Mouse (Mus musculus): ENCODE data around the gene Tssk6. TPM values are rescaled to one million over a fixed set of nuclear protein-coding genes. Genes with fewer than 3 reads are reported as not detected.

Gene Tssk6
- polyA plus RNA-seq, 1 experiment from 2014 or later: 1.6 TPM

DNA sequence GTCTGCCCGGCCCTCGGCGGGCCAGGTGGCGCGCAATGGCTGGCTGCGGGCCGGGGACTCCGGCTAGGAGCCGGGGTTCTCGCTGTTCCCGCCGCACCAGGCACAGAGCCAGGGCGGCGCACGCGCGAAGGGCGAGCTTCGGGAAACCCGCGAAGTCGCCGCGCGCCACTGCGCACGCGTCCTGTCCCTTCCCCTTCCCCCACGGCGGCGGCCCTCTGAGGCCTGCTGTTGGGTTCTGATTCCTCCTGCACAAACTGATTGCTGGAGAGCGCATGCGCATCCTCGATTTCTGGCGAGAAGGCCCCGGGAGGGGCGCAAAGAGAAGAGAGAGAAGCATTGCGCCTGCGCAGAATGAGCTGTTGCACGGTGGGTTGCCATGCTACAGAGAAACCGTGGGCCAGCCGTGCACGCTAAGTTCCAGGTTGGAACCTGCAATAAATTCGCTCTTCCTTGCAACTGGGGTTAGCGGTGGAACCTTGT, 1.1 kb downstream of the Tssk6 start:
- Histone ChIP-seq H3K4me1 (ENCODE audit: control insufficient read depth, low read depth, low read length) (peaks cover 37% of the 10 kb centered on the region), H3K4me3 (ENCODE audit: low read depth, low read length) (peak overlapping the region; percentile 87), H3K9me3 (replicated peaks; ENCODE audit: control insufficient read depth, low read length) (no peaks in the 10 kb centered on the region), H3K27me3 (ENCODE audit: control insufficient read depth, insufficient read depth, low read depth, low read length) (no peaks in the 10 kb centered on the region), H3K27ac (ENCODE audit: low read length) (peak overlapping the region; percentile 97), H3K9ac (ENCODE audit: low read depth, low read length) (peak overlapping the region; percentile 90), H3K36me3 (ENCODE audit: control insufficient read depth, insufficient read depth) (peaks cover 3% of the 10 kb centered on the region), H3K4me2 (ENCODE audit: low read depth, low read length) (peak overlapping the region; percentile 100)
- WGBS (ENCODE audit: insufficient replicate concordance): under 1% methylated on average over 43 of the region's 45 CpGs
- peak; percentile 85 for ATAC-seq (ENCODE audit: low read depth)

DNA sequence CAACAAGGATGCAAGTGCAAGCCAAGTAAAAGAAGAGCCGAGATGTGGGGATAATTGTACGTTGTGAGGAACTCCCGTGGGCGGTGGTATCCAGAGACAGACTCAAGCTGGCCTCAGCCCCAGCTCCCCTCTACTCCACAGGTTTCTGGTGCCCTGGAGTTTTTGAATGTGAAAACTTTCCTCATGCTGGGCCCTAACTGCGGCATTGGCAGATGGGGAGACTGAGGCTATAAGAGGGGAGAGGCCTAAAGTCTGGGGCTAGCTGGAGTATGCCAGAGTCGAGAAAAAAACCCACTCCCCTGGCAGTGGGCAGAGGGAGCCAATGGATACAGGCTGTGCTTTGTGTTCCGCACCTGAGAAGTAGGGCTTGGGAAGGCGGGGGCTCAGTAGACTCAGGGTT, 2.1 kb downstream of the Tssk6 start:
- Histone ChIP-seq H3K27me3 (ENCODE audit: control insufficient read depth, insufficient read depth, low read depth, low read length) (no peaks in the 10 kb centered on the region), H3K27ac (ENCODE audit: low read length) (no peak overlapping the region), H3K4me1 (ENCODE audit: control insufficient read depth, low read depth, low read length) (peaks cover 35% of the 10 kb centered on the region), H3K4me3 (ENCODE audit: low read depth, low read length) (no peak overlapping the region), H3K36me3 (ENCODE audit: control insufficient read depth, insufficient read depth) (peaks cover 9% of the 10 kb centered on the region), H3K9ac (ENCODE audit: low read depth, low read length) (no peak overlapping the region), H3K9me3 (replicated peaks; ENCODE audit: control insufficient read depth, low read length) (no peaks in the 10 kb centered on the region), H3K4me2 (ENCODE audit: low read depth, low read length) (peak overlapping the region; percentile 100; the same call in 1 of the 2 replicates)
- WGBS (ENCODE audit: insufficient replicate concordance): 74% methylated on average over 8 of the region's 8 CpGs
- no peak for ATAC-seq (ENCODE audit: low read depth)

GRCm38 (mm10) chr8:69906260-69906659, 4.3 kb downstream of the Tssk6 start:
- no peak overlapping the region for H3K9ac ChIP-seq (ENCODE audit: low read depth, low read length)
- H3K4me1 ChIP-seq (ENCODE audit: control insufficient read depth, low read depth, low read length): peaks cover 20% of the 10 kb centered on the region
- no peaks in the 10 kb centered on the region for H3K9me3 ChIP-seq (replicated peaks; ENCODE audit: control insufficient read depth, low read length)
- 83% methylated on average over 2 of the region's 2 CpGs for WGBS (ENCODE audit: insufficient replicate concordance)
- peaks cover 20% of the 10 kb centered on the region for H3K36me3 ChIP-seq (ENCODE audit: control insufficient read depth, insufficient read depth)
- H3K4me3 ChIP-seq (ENCODE audit: low read depth, low read length): no peak overlapping the region
- H3K27me3 ChIP-seq (ENCODE audit: control insufficient read depth, insufficient read depth, low read depth, low read length): no peaks in the 10 kb centered on the region
- no peak for ATAC-seq (ENCODE audit: low read depth)
- no peak overlapping the region for H3K27ac ChIP-seq (ENCODE audit: low read length)
- no peak overlapping the region for H3K4me2 ChIP-seq (ENCODE audit: low read depth, low read length)

- Histone ChIP-seq H3K4me3 (ENCODE audit: low read depth, low read length) (no peak overlapping the region), H3K9ac (ENCODE audit: low read depth, low read length) (no peak overlapping the region), H3K36me3 (ENCODE audit: control insufficient read depth, insufficient read depth) (peaks cover 26% of the 10 kb centered on the region), H3K27ac (ENCODE audit: low read length) (no peak overlapping the region), H3K27me3 (ENCODE audit: control insufficient read depth, insufficient read depth, low read depth, low read length) (no peaks in the 10 kb centered on the region), H3K4me2 (ENCODE audit: low read depth, low read length) (no peak overlapping the region), H3K9me3 (replicated peaks; ENCODE audit: control insufficient read depth, low read length) (no peaks in the 10 kb centered on the region), H3K4me1 (ENCODE audit: control insufficient read depth, low read depth, low read length) (peaks cover 15% of the 10 kb centered on the region)
- WGBS (ENCODE audit: insufficient replicate concordance): 72% methylated on average over 2 of the region's 2 CpGs
- no peak for ATAC-seq (ENCODE audit: low read depth)
These were observed 5.1 kb downstream of the Tssk6 start for GRCm38 (mm10) chr8:69907106-69907505.

DNA sequence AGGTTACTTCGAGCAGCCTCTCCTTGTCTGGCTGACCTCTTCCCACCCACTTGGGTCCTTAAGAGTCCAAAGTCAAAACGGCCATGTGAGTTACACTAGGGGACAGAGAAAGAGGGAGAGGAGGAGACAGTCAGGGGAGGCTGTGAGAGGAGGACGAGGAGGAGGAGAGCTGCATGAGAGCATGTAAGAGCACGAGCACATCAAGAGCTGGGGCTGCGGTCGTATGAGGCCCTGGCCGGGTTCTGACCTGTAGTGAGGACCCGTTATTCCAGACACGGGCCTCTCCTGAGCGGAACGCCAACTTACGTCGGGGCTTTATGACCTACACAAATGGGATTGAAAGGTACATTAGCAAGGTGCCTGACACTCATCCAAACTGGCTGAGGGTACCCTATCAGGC, 9.9 kb downstream of the Tssk6 start:
- H3K9me3 ChIP-seq (replicated peaks; ENCODE audit: control insufficient read depth, low read length): no peaks in the 10 kb centered on the region
- no peak for ATAC-seq (ENCODE audit: low read depth)
- H3K4me1 ChIP-seq (ENCODE audit: control insufficient read depth, low read depth, low read length): no peaks in the 10 kb centered on the region
- WGBS (ENCODE audit: insufficient replicate concordance): 86% methylated on average over 13 of the region's 13 CpGs
- H3K9ac ChIP-seq (ENCODE audit: low read depth, low read length): no peak overlapping the region
- peaks cover 63% of the 10 kb centered on the region for H3K36me3 ChIP-seq (ENCODE audit: control insufficient read depth, insufficient read depth)
- H3K4me3 ChIP-seq (ENCODE audit: low read depth, low read length): no peak overlapping the region
- H3K27ac ChIP-seq (ENCODE audit: low read length): no peak overlapping the region
- H3K4me2 ChIP-seq (ENCODE audit: low read depth, low read length): no peak overlapping the region
- no peaks in the 10 kb centered on the region for H3K27me3 ChIP-seq (ENCODE audit: control insufficient read depth, insufficient read depth, low read depth, low read length)

- Histone ChIP-seq H3K27me3 (ENCODE audit: control insufficient read depth, insufficient read depth, low read depth, low read length) (no peaks in the 10 kb centered on the region), H3K9ac (ENCODE audit: low read depth, low read length) (no peak overlapping the region), H3K4me1 (ENCODE audit: control insufficient read depth, low read depth, low read length) (no peaks in the 10 kb centered on the region), H3K4me3 (ENCODE audit: low read depth, low read length) (no peak overlapping the region), H3K9me3 (replicated peaks; ENCODE audit: control insufficient read depth, low read length) (no peaks in the 10 kb centered on the region), H3K36me3 (ENCODE audit: control insufficient read depth, insufficient read depth) (peaks cover 66% of the 10 kb centered on the region), H3K27ac (ENCODE audit: low read length) (no peak overlapping the region), H3K4me2 (ENCODE audit: low read depth, low read length) (no peak overlapping the region)
- no peak for ATAC-seq (ENCODE audit: low read depth)
- WGBS (ENCODE audit: insufficient replicate concordance): 83% methylated on average over 12 of the region's 12 CpGs
These were observed 10.6 kb downstream of the Tssk6 start for GRCm38 (mm10) chr8:69912478-69913074.

DNA sequence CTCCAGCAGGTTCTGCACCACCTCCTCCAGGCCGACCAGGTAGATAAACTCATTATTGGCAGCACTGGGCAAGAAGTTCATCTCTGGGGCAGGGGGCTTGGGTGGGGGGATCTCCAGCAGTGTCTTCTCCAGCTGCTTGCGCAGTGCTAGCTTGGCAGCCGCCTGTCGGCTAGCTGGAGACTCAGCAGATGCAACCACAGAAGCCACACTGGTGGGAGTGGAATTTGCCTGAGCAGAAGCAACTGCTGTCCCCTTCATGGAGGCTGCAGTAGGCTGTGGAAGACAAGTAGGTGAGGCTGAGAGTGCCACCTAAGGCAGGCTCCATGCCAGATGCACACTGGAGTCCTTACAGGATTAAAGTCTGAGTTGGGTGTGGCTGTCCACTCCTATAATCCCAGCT, 12.5 kb downstream of the Tssk6 start:
- peaks cover 53% of the 10 kb centered on the region for H3K36me3 ChIP-seq (ENCODE audit: control insufficient read depth, insufficient read depth)
- H3K4me2 ChIP-seq (ENCODE audit: low read depth, low read length): no peak overlapping the region
- WGBS (ENCODE audit: insufficient replicate concordance): 75% methylated on average over 4 of the region's 4 CpGs
- H3K4me3 ChIP-seq (ENCODE audit: low read depth, low read length): no peak overlapping the region
- H3K9me3 ChIP-seq (replicated peaks; ENCODE audit: control insufficient read depth, low read length): no peaks in the 10 kb centered on the region
- H3K4me1 ChIP-seq (ENCODE audit: control insufficient read depth, low read depth, low read length): peaks cover 12% of the 10 kb centered on the region
- no peak overlapping the region for H3K9ac ChIP-seq (ENCODE audit: low read depth, low read length)
- no peaks in the 10 kb centered on the region for H3K27me3 ChIP-seq (ENCODE audit: control insufficient read depth, insufficient read depth, low read depth, low read length)
- no peak for ATAC-seq (ENCODE audit: low read depth)
- no peak overlapping the region for H3K27ac ChIP-seq (ENCODE audit: low read length)

- no peak overlapping the region for H3K4me2 ChIP-seq (ENCODE audit: low read depth, low read length)
- no peak overlapping the region for H3K27ac ChIP-seq (ENCODE audit: low read length)
- H3K27me3 ChIP-seq (ENCODE audit: control insufficient read depth, insufficient read depth, low read depth, low read length): no peaks in the 10 kb centered on the region
- H3K4me1 ChIP-seq (ENCODE audit: control insufficient read depth, low read depth, low read length): peaks cover 24% of the 10 kb centered on the region
- ATAC-seq (ENCODE audit: low read depth): no peak
- peaks cover 45% of the 10 kb centered on the region for H3K36me3 ChIP-seq (ENCODE audit: control insufficient read depth, insufficient read depth)
- H3K9me3 ChIP-seq (replicated peaks; ENCODE audit: control insufficient read depth, low read length): no peaks in the 10 kb centered on the region
- no peak overlapping the region for H3K4me3 ChIP-seq (ENCODE audit: low read depth, low read length)
- 61% methylated on average over 5 of the region's 5 CpGs for WGBS (ENCODE audit: insufficient replicate concordance)
- H3K9ac ChIP-seq (ENCODE audit: low read depth, low read length): no peak overlapping the region
These were observed 13.8 kb downstream of the Tssk6 start for GRCm38 (mm10) chr8:69915748-69916147.

GRCm38 (mm10) chr8:69918506-69918905, 16.5 kb downstream of the Tssk6 start:
- H3K9ac ChIP-seq (ENCODE audit: low read depth, low read length): no peak overlapping the region
- no peaks in the 10 kb centered on the region for H3K27me3 ChIP-seq (ENCODE audit: control insufficient read depth, insufficient read depth, low read depth, low read length)
- no peaks in the 10 kb centered on the region for H3K9me3 ChIP-seq (replicated peaks; ENCODE audit: control insufficient read depth, low read length)
- no peak overlapping the region for H3K27ac ChIP-seq (ENCODE audit: low read length)
- H3K4me2 ChIP-seq (ENCODE audit: low read depth, low read length): no peak overlapping the region
- H3K4me3 ChIP-seq (ENCODE audit: low read depth, low read length): no peak overlapping the region
- ATAC-seq (ENCODE audit: low read depth): no peak
- H3K4me1 ChIP-seq (ENCODE audit: control insufficient read depth, low read depth, low read length): peaks cover 48% of the 10 kb centered on the region
- peaks cover 28% of the 10 kb centered on the region for H3K36me3 ChIP-seq (ENCODE audit: control insufficient read depth, insufficient read depth)
